Mouse (Mus musculus): ENCODE data around the gene Scube1. TPM values are rescaled to one million over a fixed set of nuclear protein-coding genes. Genes with fewer than 3 reads are reported as not detected.

Gene Scube1
- total and polyA plus RNA-seq, 3 experiments = not detected

- TF ChIP-seq BHLHE40 (IDR thresholded peaks at IDR 0.05; ENCODE audit: low read depth, low read length) = 0 out of 2 replicates have a peak, but pooled peaks have one; percentile 15
- peak; percentile 86 for TF ChIP-seq HCFC1 (IDR thresholded peaks at IDR 0.05; ENCODE audit: low read depth, low read length)
- peak; percentile 29; the same call in 1 of the 2 replicates for TF ChIP-seq MXI1 (IDR thresholded peaks at IDR 0.05; ENCODE audit: low read depth, low read length)
- TF ChIP-seq PAX5 (IDR thresholded peaks at IDR 0.05; ENCODE audit: low read length) = no peak
- TF ChIP-seq TCF12 (IDR thresholded peaks at IDR 0.05; ENCODE audit: low read depth, low read length) = peak; percentile 93
- TF ChIP-seq POLR2A (IDR thresholded peaks at IDR 0.05; ENCODE audit: low read depth, low read length) = peak; percentile 96
- TF ChIP-seq ZKSCAN1 (IDR thresholded peaks at IDR 0.05; ENCODE audit: borderline replicate concordance, low read depth, low read length) = no peak
- TF ChIP-seq MAFK (IDR thresholded peaks at IDR 0.05; ENCODE audit: insufficient replicate concordance, low read length) = no peak
- TF ChIP-seq E2F4 (IDR thresholded peaks at IDR 0.05; ENCODE audit: insufficient replicate concordance, low read depth, low read length) = no peak
- TF ChIP-seq KAT2A (IDR thresholded peaks at IDR 0.05; ENCODE audit: insufficient replicate concordance, low read length) = peak; percentile 75; the same call in 1 of the 2 replicates
- TF ChIP-seq CHD2 (IDR thresholded peaks at IDR 0.05; ENCODE audit: low read length) = peak; percentile 41; the same call in 1 of the 2 replicates
- peak; percentile 96 for TF ChIP-seq NRF1 (IDR thresholded peaks at IDR 0.05; ENCODE audit: low read depth, low read length)
- no peak for TF ChIP-seq GABPA (IDR thresholded peaks at IDR 0.05; ENCODE audit: insufficient replicate concordance, low read depth, low read length)
- TF ChIP-seq USF2 (conservative IDR thresholded peaks at IDR 0.05; ENCODE audit: low read depth, low read length) = no peak
- TF ChIP-seq EP300 (IDR thresholded peaks at IDR 0.05; ENCODE audit: low read length) = no peak
- TF ChIP-seq UBTF (IDR thresholded peaks at IDR 0.05; ENCODE audit: low read depth, low read length) = peak; percentile 85; the same call in 1 of the 2 replicates
- no peak for TF ChIP-seq JUND (conservative IDR thresholded peaks at IDR 0.05; ENCODE audit: low read depth, low read length)
- no peak for TF ChIP-seq ETS1 (conservative IDR thresholded peaks at IDR 0.05; ENCODE audit: low read depth, low read length)
- 0 out of 2 replicates have a peak, but pooled peaks have one; percentile 55 for TF ChIP-seq MAX (IDR thresholded peaks at IDR 0.05; ENCODE audit: low read length)
- TF ChIP-seq ZMIZ1 (IDR thresholded peaks at IDR 0.05; ENCODE audit: low read depth, low read length) = peak; percentile 49; the same call in 1 of the 2 replicates
- TF ChIP-seq RCOR1 (conservative IDR thresholded peaks at IDR 0.05; ENCODE audit: low read depth, low read length) = peak; percentile 37; the same call in 1 of the 2 replicates
- peak; percentile 75 for TF ChIP-seq ELF1 (IDR thresholded peaks at IDR 0.05; ENCODE audit: low read depth, low read length)
- 0 out of 2 replicates have a peak, but pooled peaks have one; percentile 2 for TF ChIP-seq SMC3 (IDR thresholded peaks at IDR 0.05; ENCODE audit: low read depth, low read length)
- TF ChIP-seq JUN (IDR thresholded peaks at IDR 0.05; ENCODE audit: insufficient read depth, low read depth, low read length) = no peak
- TF ChIP-seq POLR2AphosphoS2 (IDR thresholded peaks at IDR 0.05; ENCODE audit: low read depth, low read length) = peak; percentile 54; the same call in 1 of the 2 replicates
- no peak for TF ChIP-seq MAZ (IDR thresholded peaks at IDR 0.05; ENCODE audit: low read depth, low read length)
- no peak for TF ChIP-seq USF1 (IDR thresholded peaks at IDR 0.05; ENCODE audit: low read depth, low read length)
- no peak for TF ChIP-seq RAD21 (IDR thresholded peaks at IDR 0.05; ENCODE audit: low read depth, low read length)
- TF ChIP-seq ZNF384 (IDR thresholded peaks at IDR 0.05; ENCODE audit: low read depth, low read length) = peak; percentile 69
- no peak for TF ChIP-seq CTCF (conservative IDR thresholded peaks at IDR 0.05 in 1 of 2, IDR thresholded peaks at IDR 0.05 in 1 of 2; ENCODE audit: low read depth in 2 of 2, low read length in 2 of 2)
- no peak for TF ChIP-seq ZC3H11A (IDR thresholded peaks at IDR 0.05; ENCODE audit: low read depth, low read length)
- no peak for TF ChIP-seq MEF2A (IDR thresholded peaks at IDR 0.05; ENCODE audit: borderline replicate concordance, low read depth, low read length)
- TF ChIP-seq TBP (conservative IDR thresholded peaks at IDR 0.05; ENCODE audit: low read depth, low read length) = peak; percentile 95
- peak; percentile 75 for TF ChIP-seq MYC (IDR thresholded peaks at IDR 0.05; ENCODE audit: low read depth, low read length)
- TF ChIP-seq SIN3A (IDR thresholded peaks at IDR 0.05; ENCODE audit: low read length) = peak; percentile 73; the same call in 1 of the 2 replicates
- TF ChIP-seq NELFE (IDR thresholded peaks at IDR 0.05; ENCODE audit: low read depth, low read length) = peak; percentile 96
- peak; percentile 59 for TF ChIP-seq IRF4 (IDR thresholded peaks at IDR 0.05; ENCODE audit: low read depth, low read length)
- TF ChIP-seq CHD1 (IDR thresholded peaks at IDR 0.05; ENCODE audit: low read depth, low read length) = no peak
- peak; percentile 86 for DNase-seq (ENCODE audit: extremely low read depth)
- dilution Hi-C loops (cut with MboI; ENCODE audit: extremely low pct_ligation_motif_present, extremely low pct_unique_long_range_greater_than_20kb, low sequenced_read_pairs) (no loop called here), in situ Hi-C loops (cut with MboI; ENCODE audit: low pct_ligation_motif_present, low pct_unique_long_range_greater_than_20kb, low sequenced_read_pairs) (no loop called here)
- Histone ChIP-seq H3K4me2 (ENCODE audit: insufficient read depth, low read depth, poor library complexity, severe bottlenecking) (peak overlapping the region; percentile 84), H3K4me3 (replicated peaks in 1 of 3; ENCODE audit: low read depth in 2 of 3, low read length in 2 of 3, poor library complexity in 1 of 3) (peak overlapping the region; percentile 57 to 91 (median 78)), H3K79me2 (replicated peaks; ENCODE audit: control insufficient read depth, extremely low read depth, insufficient read depth, poor library complexity, severe bottlenecking) (no peaks in the 10 kb centered on the region), H3K4me1 (ENCODE audit: control insufficient read depth in 1 of 2, insufficient read depth in 2 of 2) (peaks cover 0 to 16% of the 10 kb centered on the region in 2 experiments; a peak in 3 of 4 replicates), H3K27me3 (replicated peaks) (no peaks in the 10 kb centered on the region), H3K36me3 (replicated peaks in 1 of 2; ENCODE audit: control insufficient read depth in 1 of 2, insufficient read depth in 1 of 2, low read length in 1 of 2) (peaks cover 12 to 31% of the 10 kb centered on the region in 2 experiments), H3K9ac (ENCODE audit: insufficient read depth, low read depth) (peak overlapping the region; percentile 54), H3K9me3 (replicated peaks; ENCODE audit: low read length) (no peaks in the 10 kb centered on the region), H3K27ac (ENCODE audit: insufficient read depth, low read depth) (peak overlapping the region; percentile 49)
These were observed 169.5 kb downstream of the Scube1 start for GRCm38 (mm10) chr15:83555161-83555974.

All from CH12.LX (cell line).